Mouse (Mus musculus) CD4-positive, CD25-positive, alpha-beta regulatory T cell, adult 4 months (primary cell): Measurements from ENCODE around the gene Srgap3. TPM values are rescaled to one million over a fixed set of nuclear protein-coding genes. Genes with fewer than 3 reads are reported as not detected.

Experiments used
- polyA plus RNA-seq, 2 experiments: library from polyadenylated mRNA; unstranded; fragments of 100-300 nt; shearing (Covaris generic); gene quantifications; one replicate each; pipeline ENCODE4 v1.2.1; 2017

The Srgap3 gene
- polyA plus RNA-seq, 2 experiments from 2014 or later, result 0.44 to 0.67 TPM

Other genes starting within 250 kb of the Srgap3 start
- 100 to 1,000 TPM in 1 of 2 experiments, 10 to 100 TPM in 1; 76.7 to 104 TPM for gene Thumpd3, start 99.0 kb upstream of the Srgap3 start, polyA plus RNA-seq
- 10 to 100 TPM; 31.9 to 37.2 TPM for gene Setd5, start 130.1 kb upstream of the Srgap3 start, polyA plus RNA-seq
- under 1 TPM in 1 of 2 experiments, not detected in 1; 0.90 TPM for gene Lhfpl4, start 248.1 kb upstream of the Srgap3 start, polyA plus RNA-seq